Mouse (Mus musculus) regulatory T cell (primary cell): ENCODE results near the gene Gm14403.

ENCODE experiments used
- in situ Hi-C: fragments of 300-600 bp; cut with MboI, MseI; formaldehyde crosslinking; loops from one replicate; pipeline ENCODE4 v1.15.1; 2025; ENCODE audit warnings: high pct_unique_total_duplicates

Gm14403 gene

GRCm38 (mm10) chr2:177555261-177555660 lies 57.2 kb downstream of the Gm14403 start:
- in situ Hi-C loops, result loop anchor here (25.0 kb wide), 1 partner anchor 468 kb away; no protein-coding TSS in a partner anchor
